10 mouse cellular contexts compared by ENCODE assay signal in genomic region chr10:93142600-93143284, GRCm38 (mm10). TPM values are rescaled to one million over a fixed set of nuclear protein-coding genes. Genes with fewer than 3 reads are reported as not detected.
A peak's percentile ranks its signal among the peaks of the same experiment; 100 is the strongest.
DNase-seq lines count a peak whose midpoint lies in the region; ATAC-seq and TF ChIP-seq lines count a peak whose summit lies in the region.
"Had no signal": no experiment of that assay in that cellular context is flagged by ENCODE, and none has a peak within 500 bp of the region (broad histone marks: within the 10 kb centered on the region; RNA-seq: fewer than 3 reads in every experiment).

No protein-coding gene starts in this region.

- H3K4me2 ChIP-seq in limb, embryonic 14.5 days (replicated peaks; ENCODE audit: low read depth, low read length, severe bottlenecking), result no peak overlapping the region
- peak overlapping the region; percentile 48 for H3K4me2 ChIP-seq in intestine, postnatal 0 days (replicated peaks; ENCODE audit: low read depth)
- 0 out of 2 replicates have a peak overlapping the region, but pooled peaks have one; percentile 17 for H3K4me2 ChIP-seq in stomach, postnatal 0 days (replicated peaks; ENCODE audit: low read depth)

- no peak for TF ChIP-seq CTCF in intestine, postnatal 0 days (IDR thresholded peaks at IDR 0.05; ENCODE audit: low read depth)
- no peak for TF ChIP-seq CTCF in stomach, postnatal 0 days (IDR thresholded peaks at IDR 0.05; ENCODE audit: low read depth)

- no peaks in the 10 kb centered on the region for H3K27me3 ChIP-seq in limb, embryonic 14.5 days (ENCODE audit: control insufficient read depth, insufficient read depth, low read length)
- H3K27me3 ChIP-seq in limb, embryonic 10.5 days (ENCODE audit: low read depth, poor library complexity, severe bottlenecking), result no peaks in the 10 kb centered on the region
- no peaks in the 10 kb centered on the region for H3K27me3 ChIP-seq in intestine, postnatal 0 days (replicated peaks; ENCODE audit: control insufficient read depth, insufficient read depth, low read length)
- H3K27me3 ChIP-seq in stomach, postnatal 0 days (ENCODE audit: control insufficient read depth, insufficient read depth, low read length), result no peaks in the 10 kb centered on the region

- ATAC-seq in CD4-positive, CD25-positive, alpha-beta regulatory T cell, adult 4 months, result no peak
- no peak for ATAC-seq in limb, embryonic 14.5 days (ENCODE audit: low FRiP score, low read depth)
- no peak for ATAC-seq in intestine, postnatal 0 days
- no peak for ATAC-seq in stomach, postnatal 0 days (ENCODE audit: low FRiP score, low TSS enrichment)

- no peaks in the 10 kb centered on the region for H3K36me3 ChIP-seq in limb, embryonic 14.5 days (ENCODE audit: control insufficient read depth, insufficient read depth, low read length)
- no peaks in the 10 kb centered on the region for H3K36me3 ChIP-seq in limb, embryonic 10.5 days
- no peaks in the 10 kb centered on the region for H3K36me3 ChIP-seq in intestine, postnatal 0 days (ENCODE audit: control insufficient read depth, insufficient read depth)
- no peaks in the 10 kb centered on the region for H3K36me3 ChIP-seq in stomach, postnatal 0 days (ENCODE audit: control insufficient read depth, insufficient read depth, low read length)

- no peaks in the 10 kb centered on the region for H3K4me1 ChIP-seq in limb, embryonic 14.5 days (ENCODE audit: control insufficient read depth, insufficient read depth, low read length)
- H3K4me1 ChIP-seq in limb, embryonic 10.5 days, result no peaks in the 10 kb centered on the region
- H3K4me1 ChIP-seq in intestine, postnatal 0 days (replicated peaks; ENCODE audit: control insufficient read depth, insufficient read depth, low read length), result no peaks in the 10 kb centered on the region; the same call in 1 of the 2 replicates
- H3K4me1 ChIP-seq in stomach, postnatal 0 days (replicated peaks; ENCODE audit: control insufficient read depth, insufficient read depth), result no peaks in the 10 kb centered on the region

- H3K9me3 ChIP-seq in limb, embryonic 14.5 days (ENCODE audit: control insufficient read depth, low read length), result no peaks in the 10 kb centered on the region
- H3K9me3 ChIP-seq in limb, embryonic 10.5 days (replicated peaks), result no peaks in the 10 kb centered on the region
- no peaks in the 10 kb centered on the region for H3K9me3 ChIP-seq in intestine, postnatal 0 days (ENCODE audit: control insufficient read depth)
- H3K9me3 ChIP-seq in stomach, postnatal 0 days (ENCODE audit: control insufficient read depth, low read length), result no peaks in the 10 kb centered on the region

- no peak for TF ChIP-seq EP300 in stomach, postnatal 0 days (optimal IDR thresholded peaks at IDR 0.05)

- 40% methylated on average over 8 of the region's 8 CpGs for WGBS in limb, embryonic 14.5 days
- WGBS in limb, embryonic 10.5 days, result 83% methylated on average over 8 of the region's 8 CpGs
- 26% methylated on average over 8 of the region's 8 CpGs for WGBS in intestine, postnatal 0 days
- 19% methylated on average over 8 of the region's 8 CpGs for WGBS in stomach, postnatal 0 days

- no peak overlapping the region for H3K27ac ChIP-seq in limb, embryonic 14.5 days (replicated peaks; ENCODE audit: low read depth, low read length)
- H3K27ac ChIP-seq in limb, embryonic 10.5 days, result no peak overlapping the region
- H3K27ac ChIP-seq in intestine, postnatal 0 days (ENCODE audit: low read depth, low read length), result no peak overlapping the region
- H3K27ac ChIP-seq in stomach, postnatal 0 days (replicated peaks), result peak overlapping the region; percentile 24; the same call in 1 of the 2 replicates

- intact Hi-C loops in left cerebral cortex, postnatal 36 days (cut with DNase I), result no loop called here

- no peak for TF ChIP-seq POLR2A in limb, embryonic 14.5 days (IDR thresholded peaks at IDR 0.05; ENCODE audit: borderline replicate concordance, extremely low read depth, insufficient read depth, insufficient read length)

- no peak overlapping the region for H3K9ac ChIP-seq in limb, embryonic 14.5 days (ENCODE audit: low read depth, low read length, severe bottlenecking)
- no peak overlapping the region for H3K9ac ChIP-seq in intestine, postnatal 0 days (ENCODE audit: low read depth, low read length)
- no peak overlapping the region for H3K9ac ChIP-seq in stomach, postnatal 0 days (ENCODE audit: low read length)

- H3K4me3 ChIP-seq in limb, embryonic 14.5 days (replicated peaks; ENCODE audit: low read length), result no peak overlapping the region
- H3K4me3 ChIP-seq in limb, embryonic 10.5 days, result no peak overlapping the region
- H3K4me3 ChIP-seq in intestine, postnatal 0 days (ENCODE audit: low read depth, low read length), result no peak overlapping the region
- no peak overlapping the region for H3K4me3 ChIP-seq in stomach, postnatal 0 days (ENCODE audit: low read depth, low read length)

- DNase-seq in CD4-positive, CD25-positive, alpha-beta regulatory T cell, adult 2 months (ENCODE audit: low read depth, low spot score), result peak; percentile 41
- peak; percentile 23 for DNase-seq in limb, embryonic 14.5 days (ENCODE audit: low spot score)
- no peak for DNase-seq in limb, embryonic 10.5 days (ENCODE audit: low spot score)
- DNase-seq in stomach, postnatal 0 days (ENCODE audit: low spot score), result no peak
- no peak for DNase-seq in left cerebral cortex, adult 18-20 months (ENCODE audit: low spot score in 2 of 2)
- no peak for DNase-seq in left cerebral cortex, postnatal 36 days (ENCODE audit: low spot score in 2 of 2)
- DNase-seq: kidney, postnatal 14 days; lung, postnatal 36 days had no signal

RNA-seq across cellular contexts. Expression of gene Cdk17, which starts 17.9 kb away (rescaled TPM):
- polyA plus RNA-seq in CD4-positive, CD25-positive, alpha-beta regulatory T cell, adult 4 months (2017; shearing (Covaris generic)), result 10 to 100 TPM; 42.2 to 62.3 TPM
- polyA plus RNA-seq in limb, embryonic 14.5 days (2012; rRNA removed), result 25.9 and 28.0 TPM in 2 replicates
- 23.6 and 24.7 TPM in 2 replicates for polyA plus RNA-seq in limb, embryonic 14.5 days (2014; fragmentation: Nextera tagmentation; extraction: Ambion mirVana)
- polyA plus RNA-seq in limb, embryonic 10.5 days (2016; fragmentation: Nextera tagmentation; extraction: Ambion mirVana), result 13.9 and 15.4 TPM in 2 replicates
- polyA plus RNA-seq in intestine, postnatal 0 days (2015; fragmentation: Nextera tagmentation; extraction: Ambion mirVana), result 8.2 and 8.9 TPM in 2 replicates
- 8.2 and 8.6 TPM in 2 replicates for polyA plus RNA-seq in stomach, postnatal 0 days (2015; fragmentation: Nextera tagmentation; extraction: Ambion mirVana)
- 100 to 1,000 TPM; 220 to 224 TPM for total RNA-seq in left cerebral cortex, adult 18-20 months (2021)
- total RNA-seq in left cerebral cortex, postnatal 36 days (2021), result 100 to 1,000 TPM; 234 to 248 TPM

Comparison
In these comparisons a context has a peak if more than half of its experiments do, and no peak if none do; other contexts are left out.
1. DNase-seq: peak in CD4-positive, CD25-positive, alpha-beta regulatory T cell, adult 2 months (single experiment) and limb, embryonic 14.5 days (single experiment); none in limb, embryonic 10.5 days (single experiment), stomach, postnatal 0 days (single experiment), left cerebral cortex, adult 18-20 months (0 of 2) and left cerebral cortex, postnatal 36 days (0 of 2).